Mouse (Mus musculus) liver, postnatal 0 days (tissue): ENCODE data around the gene Mamdc4. TPM values are rescaled to one million over a fixed set of nuclear protein-coding genes. Genes with fewer than 3 reads are reported as not detected.

Experiments used
- ATAC-seq: fragments of 200-750 bp; cut with Nextera tagmentation; 2 replicates; pipeline ENCODE4 v1.8.0; 2017; ENCODE audit warnings: mild to moderate bottlenecking, moderate library complexity
- DNase-seq: peaks from one replicate; pipeline ENCODE4 v3.0.0-alpha.2; 2016
- H3K27ac ChIP-seq: fragments of 300-500 bp; sonication (generic); 2 replicates; pipeline ENCODE4 v1.5.1; 2014; ENCODE audit warnings: antibody characterized with exemption, moderate library complexity, mild to moderate bottlenecking, low read depth
- H3K27me3 ChIP-seq: fragments of 300-500 bp; sonication (generic); 2 replicates; pipeline ENCODE4 v1.6.1; 2014; ENCODE audit warnings: low read length, control low read depth, mixed read lengths; ENCODE audit not compliant: insufficient read depth
- H3K36me3 ChIP-seq: fragments of 300-500 bp; sonication (generic); replicated peaks from 2 replicates; pipeline ENCODE4 v1.6.1; 2014; ENCODE audit warnings: mild to moderate bottlenecking, control low read depth, low read length, moderate library complexity, mixed read lengths; ENCODE audit not compliant: insufficient read depth
- H3K4me1 ChIP-seq: fragments of 300-500 bp; sonication (generic); 2 replicates; pipeline ENCODE4 v1.6.1; 2014; ENCODE audit warnings: antibody characterized with exemption, mild to moderate bottlenecking, control low read depth; ENCODE audit not compliant: insufficient read depth
- H3K4me2 ChIP-seq: fragments of 300-500 bp; sonication (generic); 2 replicates; pipeline ENCODE4 v1.6.1; 2014; ENCODE audit warnings: low read depth, mild to moderate bottlenecking, low read length, moderate library complexity, mixed read lengths
- H3K4me3 ChIP-seq: fragments of 300-500 bp; sonication (generic); 2 replicates; pipeline ENCODE4 v1.5.1; 2014; ENCODE audit warnings: low read depth, low read length
- H3K9ac ChIP-seq: fragments of 300-500 bp; sonication (generic); replicated peaks from 2 replicates; pipeline ENCODE4 v1.6.1; 2014; ENCODE audit warnings: mild to moderate bottlenecking, moderate library complexity
- H3K9me3 ChIP-seq: fragments of 300-500 bp; sonication (generic); 2 replicates; pipeline ENCODE4 v1.6.1; 2016; ENCODE audit warnings: mild to moderate bottlenecking, control low read depth, low read length, mixed read lengths
- CTCF ChIP-seq: sonication (generic); IDR thresholded peaks from 2 replicates; pipeline ENCODE4 v1.5.1; 2016; ENCODE audit warnings: antibody characterized with exemption, low read depth
- EP300 ChIP-seq: IDR thresholded peaks from 2 replicates; pipeline ENCODE4 v1.6.1; 2016; ENCODE audit warnings: antibody characterized with exemption, low read depth, mild to moderate bottlenecking
- WGBS: fragments of 180-500 bp; shearing (Covaris S2); extraction: QIAGEN DNeasy Blood & Tissue Kit; methylation state at CpG from one replicate; pipeline ENCODE4 v1.1.7; 2014; ENCODE audit not compliant: insufficient replicate concordance; 5-methylcytosine and 5-hydroxymethylcytosine counted together
- polyA plus RNA-seq: library from polyadenylated mRNA; unstranded; fragments of >200 nt; fragmentation: Nextera tagmentation; extraction: Ambion mirVana; gene quantifications from 2 replicates; pipeline ENCODE4 v1.2.1, GENCODE M21; 2015

The Mamdc4 gene
- polyA plus RNA-seq, 1 experiment from 2014 or later = 0.09 TPM

- H3K27me3 ChIP-seq = peaks cover 55% of the 10 kb centered on the region
- no peak for ATAC-seq
- TF ChIP-seq CTCF (no peak), EP300 (no peak)
- no peaks in the 10 kb centered on the region for H3K36me3 ChIP-seq
- H3K9me3 ChIP-seq = no peaks in the 10 kb centered on the region
- 79% methylated on average over 16 of the region's 16 CpGs for WGBS
- DNase-seq = no peak
- H3K4me2 ChIP-seq = no peak overlapping the region
- no peak overlapping the region for H3K9ac ChIP-seq
- H3K27ac ChIP-seq = no peak overlapping the region
- H3K4me3 ChIP-seq = no peak overlapping the region
- peaks cover 44% of the 10 kb centered on the region for H3K4me1 ChIP-seq
Measured at GRCm38 (mm10) chr2:25576028-25576850, 1.6 kb upstream of the Mamdc4 start.

DNA sequence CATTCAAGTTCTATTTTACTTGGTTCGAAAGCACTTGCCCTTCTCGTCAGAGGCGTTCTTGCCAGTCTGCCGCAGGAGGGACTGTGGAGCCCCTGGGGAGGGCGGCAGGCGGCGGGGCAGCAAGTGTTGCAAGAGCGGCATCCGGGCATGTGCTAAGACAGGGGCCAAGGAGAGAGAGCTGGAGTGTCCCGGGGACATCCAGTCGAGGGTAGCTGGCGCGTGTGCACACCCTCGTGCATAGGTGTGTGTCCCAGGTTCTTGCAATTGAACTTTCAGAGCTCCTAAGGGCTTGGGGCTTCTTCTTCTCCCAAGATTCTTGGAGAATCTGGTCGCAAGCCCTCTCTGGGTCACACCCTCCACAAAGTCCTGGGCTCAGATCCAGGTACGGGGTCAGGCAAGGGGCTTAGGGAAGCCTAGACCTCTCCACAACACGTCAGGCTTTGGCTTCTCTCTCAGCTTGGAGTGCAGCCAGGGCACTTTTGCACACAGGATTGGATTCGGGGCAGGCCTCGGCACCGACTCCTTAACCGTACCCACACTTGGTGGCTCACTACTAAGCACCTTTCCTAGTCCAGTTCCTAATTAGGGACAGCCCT is 885 bp upstream of the Mamdc4 start:
- H3K9me3 ChIP-seq = no peaks in the 10 kb centered on the region
- no peak for ATAC-seq
- peak overlapping the region; percentile 55 for H3K4me3 ChIP-seq
- H3K4me1 ChIP-seq = peaks cover 41% of the 10 kb centered on the region
- H3K27me3 ChIP-seq = peaks cover 49% of the 10 kb centered on the region
- WGBS = 21% methylated on average over 19 of the region's 21 CpGs
- peak overlapping the region; percentile 61 for H3K9ac ChIP-seq
- H3K36me3 ChIP-seq = no peaks in the 10 kb centered on the region
- peak; percentile 60 for DNase-seq
- peak overlapping the region; percentile 87 for H3K4me2 ChIP-seq
- TF ChIP-seq CTCF (no peak), EP300 (no peak)
- H3K27ac ChIP-seq = peak overlapping the region; percentile 68; the same call in 1 of the 2 replicates

DNA sequence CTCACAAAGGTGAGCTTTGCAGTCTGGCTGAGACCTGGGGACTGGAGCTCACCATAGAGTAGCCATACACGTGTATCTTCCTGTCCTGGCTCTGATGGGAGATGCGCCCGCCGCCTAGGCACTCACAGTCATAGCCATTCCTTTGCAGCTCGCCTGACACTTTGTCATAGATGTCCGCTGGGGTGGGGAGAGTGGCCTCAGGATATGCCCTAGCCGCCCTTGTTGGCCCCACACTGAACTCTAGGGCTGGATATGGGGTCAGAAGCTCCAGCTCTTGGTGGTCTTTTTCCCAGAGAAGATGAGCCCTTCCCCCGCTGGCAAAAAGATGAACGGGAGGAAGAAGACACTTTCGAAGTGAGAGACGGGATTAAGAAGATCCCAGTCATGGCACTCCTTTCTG is 509 bp downstream of the Mamdc4 start:
- H3K9me3 ChIP-seq = no peaks in the 10 kb centered on the region
- peak overlapping the region; percentile 69 for H3K27ac ChIP-seq
- peaks cover 33% of the 10 kb centered on the region for H3K4me1 ChIP-seq
- peak overlapping the region; percentile 55 for H3K4me3 ChIP-seq
- H3K36me3 ChIP-seq = no peaks in the 10 kb centered on the region
- H3K9ac ChIP-seq = peak overlapping the region; percentile 61
- TF ChIP-seq EP300 (no peak), CTCF (no peak)
- peaks cover 35% of the 10 kb centered on the region for H3K27me3 ChIP-seq
- ATAC-seq (no peak), DNase-seq (no peak)
- WGBS = 22% methylated on average over 11 of the region's 11 CpGs
- H3K4me2 ChIP-seq = peak overlapping the region; percentile 87

- Histone ChIP-seq H3K36me3 (no peaks in the 10 kb centered on the region), H3K27ac (no peak overlapping the region), H3K4me1 (peaks cover 31% of the 10 kb centered on the region), H3K27me3 (peaks cover 25% of the 10 kb centered on the region), H3K9ac (no peak overlapping the region), H3K9me3 (no peaks in the 10 kb centered on the region), H3K4me3 (no peak overlapping the region), H3K4me2 (no peak overlapping the region)
- TF ChIP-seq CTCF = no peak
- TF ChIP-seq EP300 = no peak
- 79% methylated on average over 2 of the region's 2 CpGs for WGBS
- no peak for ATAC-seq
- no peak for DNase-seq
Measured at GRCm38 (mm10) chr2:25573068-25573467, 1.6 kb downstream of the Mamdc4 start.

- WGBS = 74% methylated on average over 4 of the region's 4 CpGs
- no peak overlapping the region for H3K27ac ChIP-seq
- ATAC-seq = no peak
Measured at GRCm38 (mm10) chr2:25571221-25571620, 3.4 kb downstream of the Mamdc4 start.

GRCm38 (mm10) chr2:25569323-25569722 is 5.3 kb downstream of the Mamdc4 start:
- H3K9ac ChIP-seq = no peak overlapping the region
- TF ChIP-seq EP300 = no peak
- TF ChIP-seq CTCF = no peak
- H3K9me3 ChIP-seq = no peaks in the 10 kb centered on the region
- H3K4me1 ChIP-seq = peaks cover 13% of the 10 kb centered on the region
- ATAC-seq = no peak
- H3K4me2 ChIP-seq = no peak overlapping the region
- H3K4me3 ChIP-seq = no peak overlapping the region
- 0 out of 2 replicates have a peak, but pooled peaks cover 4% of the 10 kb centered on the region for H3K36me3 ChIP-seq
- H3K27ac ChIP-seq = no peak overlapping the region
- 87% methylated on average over 3 of the region's 3 CpGs for WGBS
- DNase-seq = no peak
- no peaks in the 10 kb centered on the region for H3K27me3 ChIP-seq

More at GRCm38 (mm10) chr2:25571221-25571620, 3.4 kb downstream of the Mamdc4 start:
- no peak overlapping the region for H3K4me2 ChIP-seq
- no peaks in the 10 kb centered on the region for H3K36me3 ChIP-seq
- H3K4me3 ChIP-seq = no peak overlapping the region
- TF ChIP-seq CTCF (no peak), EP300 (no peak)
- peaks cover 6% of the 10 kb centered on the region for H3K27me3 ChIP-seq
- no peaks in the 10 kb centered on the region for H3K9me3 ChIP-seq
- H3K9ac ChIP-seq = no peak overlapping the region
- H3K4me1 ChIP-seq = peaks cover 21% of the 10 kb centered on the region
- DNase-seq = no peak
